Mouse (Mus musculus): ENCODE measurements around the gene Lin28a. TPM values are rescaled to one million over a fixed set of nuclear protein-coding genes. Genes with fewer than 3 reads are reported as not detected.
A peak's percentile ranks its signal among the peaks of the same experiment; 100 is the strongest.

The Lin28a gene
- polyA plus RNA-seq, 1 experiment: not detected

- Histone ChIP-seq H3K4me3 (ENCODE audit: insufficient read depth, low read depth, low read length) (no peak overlapping the region), H3K27ac (ENCODE audit: insufficient read depth, low read depth, low read length) (peak overlapping the region; percentile 43; the same call in 1 of the 2 replicates), H3K4me1 (ENCODE audit: control insufficient read depth, insufficient read depth, low read length) (peaks cover 29% of the 10 kb centered on the region)
- TF ChIP-seq POLR2A (IDR thresholded peaks at IDR 0.05; ENCODE audit: insufficient read depth, low read depth, low read length) (no peak), CTCF (IDR thresholded peaks at IDR 0.05; ENCODE audit: insufficient read depth, low read depth, low read length) (no peak)
- 68% methylated on average over 13 of the region's 13 CpGs for WGBS
These were observed 47.8 kb downstream of the Lin28a start for GRCm38 (mm10) chr4:133970876-133971275.

- Histone ChIP-seq H3K27ac (ENCODE audit: insufficient read depth, low read depth, low read length) (peak overlapping the region; percentile 43), H3K4me1 (ENCODE audit: control insufficient read depth, insufficient read depth, low read length) (peaks cover 29% of the 10 kb centered on the region), H3K4me3 (ENCODE audit: insufficient read depth, low read depth, low read length) (no peak overlapping the region)
- 16% methylated on average over 4 of the region's 4 CpGs for WGBS
- TF ChIP-seq CTCF (IDR thresholded peaks at IDR 0.05; ENCODE audit: insufficient read depth, low read depth, low read length): no peak
- TF ChIP-seq POLR2A (IDR thresholded peaks at IDR 0.05; ENCODE audit: insufficient read depth, low read depth, low read length): no peak
These were observed 48.4 kb downstream of the Lin28a start for GRCm38 (mm10) chr4:133970196-133970595.

- WGBS: 21% methylated on average over 8 of the region's 8 CpGs
- TF ChIP-seq POLR2A (IDR thresholded peaks at IDR 0.05; ENCODE audit: insufficient read depth, low read depth, low read length) (no peak), CTCF (IDR thresholded peaks at IDR 0.05; ENCODE audit: insufficient read depth, low read depth, low read length) (no peak)
- Histone ChIP-seq H3K27ac (ENCODE audit: insufficient read depth, low read depth, low read length) (peak overlapping the region; percentile 66), H3K4me1 (ENCODE audit: control insufficient read depth, insufficient read depth, low read length) (peaks cover 29% of the 10 kb centered on the region), H3K4me3 (ENCODE audit: insufficient read depth, low read depth, low read length) (no peak overlapping the region)
These were observed 49.4 kb downstream of the Lin28a start for GRCm38 (mm10) chr4:133969114-133969770.

- H3K4me3 ChIP-seq (ENCODE audit: insufficient read depth, low read depth, low read length): peak within 1 kb of the TSS; percentile 81
- under 1% methylated on average over 42 of the region's 42 CpGs for WGBS
- no peak for TF ChIP-seq POLR2A (IDR thresholded peaks at IDR 0.05; ENCODE audit: insufficient read depth, low read depth, low read length)
- no peak for TF ChIP-seq CTCF (IDR thresholded peaks at IDR 0.05; ENCODE audit: insufficient read depth, low read depth, low read length)
- peaks cover 29% of the 10 kb centered on the region for H3K4me1 ChIP-seq (ENCODE audit: control insufficient read depth, insufficient read depth, low read length)
- H3K27ac ChIP-seq (ENCODE audit: insufficient read depth, low read depth, low read length): peak within 1 kb of the TSS; percentile 93
These were observed 50.3 kb downstream of the Lin28a start, which contains the start of gene Hmgn2 for GRCm38 (mm10) chr4:133968150-133968921. Gene Hmgn2 (minus strand): TSS chr4:133968650.

- under 1% methylated on average over 29 of the region's 29 CpGs for WGBS
- H3K4me3 ChIP-seq (ENCODE audit: insufficient read depth, low read depth, low read length): peak overlapping the region; percentile 81
- TF ChIP-seq POLR2A (IDR thresholded peaks at IDR 0.05; ENCODE audit: insufficient read depth, low read depth, low read length) (no peak; the same call in 1 of the 2 replicates), CTCF (IDR thresholded peaks at IDR 0.05; ENCODE audit: insufficient read depth, low read depth, low read length) (no peak)
These were observed 50.8 kb downstream of the Lin28a start for GRCm38 (mm10) chr4:133967866-133968149.

GRCm38 (mm10) chr4:133967138-133967865 is 51.3 kb downstream of the Lin28a start:
- TF ChIP-seq POLR2A (IDR thresholded peaks at IDR 0.05; ENCODE audit: insufficient read depth, low read depth, low read length): peak; percentile 59
- TF ChIP-seq CTCF (IDR thresholded peaks at IDR 0.05; ENCODE audit: insufficient read depth, low read depth, low read length): 0 out of 2 replicates have a peak, but pooled peaks have one; percentile 10
- peak overlapping the region; percentile 81 for H3K4me3 ChIP-seq (ENCODE audit: insufficient read depth, low read depth, low read length)
- peaks cover 29% of the 10 kb centered on the region for H3K4me1 ChIP-seq (ENCODE audit: control insufficient read depth, insufficient read depth, low read length)
- WGBS: under 1% methylated on average over 99 of the region's 101 CpGs
- H3K27ac ChIP-seq (ENCODE audit: insufficient read depth, low read depth, low read length): peak overlapping the region; percentile 93

More at GRCm38 (mm10) chr4:133967866-133968149, 50.8 kb downstream of the Lin28a start:
- peak overlapping the region; percentile 93 for H3K27ac ChIP-seq (ENCODE audit: insufficient read depth, low read depth, low read length)
- H3K4me1 ChIP-seq (ENCODE audit: control insufficient read depth, insufficient read depth, low read length): peaks cover 29% of the 10 kb centered on the region

- WGBS: 16% methylated on average over 12 of the region's 12 CpGs
- H3K27ac ChIP-seq (ENCODE audit: insufficient read depth, low read depth, low read length): peak overlapping the region; percentile 27
These were observed 52.2 kb downstream of the Lin28a start for GRCm38 (mm10) chr4:133966271-133966940.

GRCm38 (mm10) chr4:133962566-133962965 is 56.1 kb downstream of the Lin28a start:
- H3K27ac ChIP-seq (ENCODE audit: insufficient read depth, low read depth, low read length): no peak overlapping the region
- H3K4me1 ChIP-seq (ENCODE audit: control insufficient read depth, insufficient read depth, low read length): no peaks in the 10 kb centered on the region
- 86% methylated on average over 7 of the region's 7 CpGs for WGBS
- no peak overlapping the region for H3K4me3 ChIP-seq (ENCODE audit: insufficient read depth, low read depth, low read length)
- TF ChIP-seq POLR2A (IDR thresholded peaks at IDR 0.05; ENCODE audit: insufficient read depth, low read depth, low read length): no peak
- no peak for TF ChIP-seq CTCF (IDR thresholded peaks at IDR 0.05; ENCODE audit: insufficient read depth, low read depth, low read length)

More at GRCm38 (mm10) chr4:133966271-133966940, 52.2 kb downstream of the Lin28a start:
- peak overlapping the region; percentile 81 for H3K4me3 ChIP-seq (ENCODE audit: insufficient read depth, low read depth, low read length)
- TF ChIP-seq POLR2A (IDR thresholded peaks at IDR 0.05; ENCODE audit: insufficient read depth, low read depth, low read length) (no peak), CTCF (IDR thresholded peaks at IDR 0.05; ENCODE audit: insufficient read depth, low read depth, low read length) (no peak)
- peaks cover 26% of the 10 kb centered on the region for H3K4me1 ChIP-seq (ENCODE audit: control insufficient read depth, insufficient read depth, low read length)
